Mouse (Mus musculus) natural killer cell, adult 2 months (primary cell): ENCODE results near the gene Otub1.

Experiments
- DNase-seq, 2 experiments: peaks; one replicate each; pipeline ENCODE4 v3.0.0; 2022; ENCODE audit warnings: low spot score in 2 of 2

Otub1 gene

DNA sequence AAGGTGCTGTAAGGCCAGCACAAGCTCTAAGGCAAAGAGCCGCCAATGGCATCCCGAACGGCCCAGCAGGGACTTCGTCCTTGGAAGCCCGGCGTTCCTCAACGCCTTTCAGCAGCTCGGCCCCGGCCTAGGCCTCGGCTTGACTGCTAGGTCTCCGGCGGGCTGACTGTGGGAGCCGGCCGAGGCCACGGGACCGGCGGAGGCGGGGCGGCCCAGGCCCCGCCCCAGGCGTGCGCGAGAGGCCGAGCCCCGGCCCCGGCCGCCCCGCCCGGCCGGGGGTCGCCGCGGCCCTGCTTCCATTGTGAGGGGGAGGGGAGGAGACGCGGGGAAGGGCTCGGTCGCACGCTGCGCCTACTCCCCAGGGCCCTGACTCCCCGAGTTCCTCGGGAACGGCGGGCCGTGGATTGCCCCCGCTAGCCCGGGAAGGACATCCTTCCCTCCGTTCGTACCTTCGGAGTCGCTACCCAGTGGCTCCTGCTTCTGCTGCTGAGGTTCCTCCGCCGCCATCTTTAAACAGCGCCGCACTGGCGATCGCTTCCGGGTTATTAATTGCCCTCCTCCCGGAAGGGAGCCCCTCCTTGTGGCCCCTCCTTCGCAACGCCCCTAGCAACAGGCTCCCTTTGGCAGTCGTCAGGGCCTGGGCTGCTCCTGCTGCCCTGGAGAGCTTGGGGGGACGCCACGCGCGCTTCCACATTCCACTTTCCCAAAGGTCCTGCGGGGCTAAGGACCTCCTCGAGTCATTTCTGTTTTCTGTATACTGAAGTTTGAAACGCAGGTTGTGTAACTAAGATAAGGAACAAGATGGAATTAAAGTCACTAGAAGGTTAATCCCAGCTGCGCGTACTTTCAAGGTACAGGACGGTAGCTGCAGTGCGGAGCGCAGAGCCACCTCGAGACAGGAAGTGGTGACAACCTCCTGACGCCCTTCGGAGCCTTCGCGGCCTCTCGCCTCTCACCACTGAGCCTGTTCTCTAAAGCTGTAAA, at the start of gene Otub1:
Gene Otub1, minus strand, starts transcription at position 564 of the 984 bp plus-strand sequence.
- DNase-seq, result peak; percentile 91 to 92

- no peak for DNase-seq
Observed at GRCm38 (mm10) chr19:7246021-7246420, 39.9 kb upstream of the Otub1 start.

GRCm38 (mm10) chr19:7240782-7241690, 34.9 kb upstream of the Otub1 start, which contains the start of gene Naa40:
Gene Naa40, minus strand, starts transcription at chr19:7241183.
- peak; percentile 86 to 92 for DNase-seq

GRCm38 (mm10) chr19:7240291-7240690, 34.2 kb upstream of the Otub1 start:
- peak in 1 of 2 experiments; percentile 17 for DNase-seq

GRCm38 (mm10) chr19:7239574-7239973, 33.5 kb upstream of the Otub1 start:
- no peak for DNase-seq

- DNase-seq, result no peak
Observed at GRCm38 (mm10) chr19:7236742-7237141, 30.6 kb upstream of the Otub1 start.

GRCm38 (mm10) chr19:7236011-7236410, 29.9 kb upstream of the Otub1 start:
- DNase-seq, result no peak

GRCm38 (mm10) chr19:7235461-7235860, 29.3 kb upstream of the Otub1 start:
- no peak for DNase-seq

- peak; percentile 72 to 86 for DNase-seq
Observed at GRCm38 (mm10) chr19:7234537-7235221, 28.6 kb upstream of the Otub1 start.

- peak in 1 of 2 experiments; percentile 29 for DNase-seq
Observed at GRCm38 (mm10) chr19:7226511-7226914, 20.4 kb upstream of the Otub1 start.

DNA sequence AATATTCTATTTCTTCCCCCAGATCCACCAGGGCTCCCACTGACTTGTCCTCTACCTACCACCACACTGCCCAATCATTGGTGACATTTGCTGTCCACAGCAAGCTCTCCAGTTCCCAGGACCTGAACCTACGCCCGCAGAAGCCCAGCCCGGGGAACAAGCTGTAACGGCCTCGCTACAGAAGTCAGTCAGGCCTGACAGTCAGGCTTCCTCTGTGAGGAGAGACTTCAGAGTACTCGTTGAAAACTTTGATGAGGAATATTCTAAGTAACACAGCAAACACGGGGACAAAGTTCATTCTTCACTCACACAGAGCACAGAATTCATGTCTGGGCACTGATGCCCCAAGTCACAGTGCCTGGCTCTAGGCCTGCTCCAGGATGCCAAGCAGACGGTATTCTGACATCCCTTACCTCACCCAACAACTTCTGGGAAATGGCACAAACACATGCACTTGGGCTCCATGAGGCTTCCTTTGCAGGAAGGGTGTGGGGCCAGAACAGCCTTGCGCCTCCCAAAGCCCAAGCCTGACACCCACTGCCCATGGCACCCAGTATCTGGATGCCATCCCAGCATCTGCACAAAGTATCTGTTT, 19.1 kb upstream of the Otub1 start:
- no peak for DNase-seq

DNA sequence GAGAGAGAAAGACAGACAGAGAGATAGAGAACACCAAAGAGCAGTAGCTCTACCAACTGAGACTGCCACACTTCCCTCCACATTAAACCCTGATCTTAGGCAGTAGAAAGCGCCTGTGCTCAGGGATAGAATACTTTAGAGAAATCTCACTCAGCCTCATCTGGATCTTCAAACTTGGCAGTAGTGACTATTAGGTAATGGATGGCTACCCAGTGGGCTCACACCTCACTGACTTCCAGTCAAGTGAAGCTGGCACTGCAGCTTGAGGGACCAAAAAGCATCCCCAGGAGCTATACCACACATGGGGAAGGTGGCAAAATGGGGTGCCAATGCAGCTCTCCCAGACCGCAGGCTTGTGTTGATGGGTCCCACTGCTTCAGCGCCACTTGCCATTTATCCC, 18.1 kb upstream of the Otub1 start:
- DNase-seq, result no peak

- no peak for DNase-seq
Observed at GRCm38 (mm10) chr19:7223488-7223887, 17.4 kb upstream of the Otub1 start.

DNA sequence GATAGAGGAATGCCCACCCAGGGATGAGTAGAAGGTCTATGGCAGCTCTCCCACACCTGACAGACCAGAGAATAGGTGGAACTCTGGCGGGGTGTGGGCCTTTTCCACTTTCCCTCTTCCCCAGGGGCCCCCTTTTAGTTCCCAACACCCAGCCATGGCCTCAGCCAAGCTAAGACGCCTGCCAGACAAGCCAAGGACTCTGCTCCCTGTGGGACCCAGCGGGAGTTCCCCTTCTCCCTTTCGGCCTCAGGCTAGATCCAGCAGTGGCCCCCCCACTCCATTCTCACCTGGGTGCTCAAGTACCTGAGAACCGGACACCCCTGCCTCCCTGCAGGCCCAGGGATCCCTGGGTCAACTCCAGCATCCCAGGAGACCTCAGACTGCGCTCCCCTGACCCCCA, 16.1 kb upstream of the Otub1 start:
- DNase-seq, result no peak

DNA sequence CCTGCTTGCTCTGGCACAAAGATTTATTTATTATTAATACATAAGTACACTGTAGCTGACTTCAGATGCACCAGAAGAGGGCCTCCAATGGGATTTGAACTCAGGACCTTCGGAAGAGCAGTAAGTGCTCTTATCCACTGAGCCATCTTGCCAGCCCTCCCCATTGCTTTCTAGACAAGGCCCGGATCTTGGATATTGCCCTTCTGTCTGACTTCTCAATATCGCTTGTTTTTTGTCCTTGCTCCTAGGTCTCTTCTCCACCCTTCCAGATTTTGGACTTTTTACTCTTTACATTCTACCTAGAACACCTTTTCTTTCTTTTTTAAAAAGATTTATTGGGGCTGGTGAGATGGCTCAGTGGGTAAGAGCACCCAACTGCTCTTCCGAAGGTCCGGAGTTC, 12.6 kb upstream of the Otub1 start:
- no peak for DNase-seq

GRCm38 (mm10) chr19:7217926-7218267, 11.8 kb upstream of the Otub1 start:
- no peak for DNase-seq

DNA sequence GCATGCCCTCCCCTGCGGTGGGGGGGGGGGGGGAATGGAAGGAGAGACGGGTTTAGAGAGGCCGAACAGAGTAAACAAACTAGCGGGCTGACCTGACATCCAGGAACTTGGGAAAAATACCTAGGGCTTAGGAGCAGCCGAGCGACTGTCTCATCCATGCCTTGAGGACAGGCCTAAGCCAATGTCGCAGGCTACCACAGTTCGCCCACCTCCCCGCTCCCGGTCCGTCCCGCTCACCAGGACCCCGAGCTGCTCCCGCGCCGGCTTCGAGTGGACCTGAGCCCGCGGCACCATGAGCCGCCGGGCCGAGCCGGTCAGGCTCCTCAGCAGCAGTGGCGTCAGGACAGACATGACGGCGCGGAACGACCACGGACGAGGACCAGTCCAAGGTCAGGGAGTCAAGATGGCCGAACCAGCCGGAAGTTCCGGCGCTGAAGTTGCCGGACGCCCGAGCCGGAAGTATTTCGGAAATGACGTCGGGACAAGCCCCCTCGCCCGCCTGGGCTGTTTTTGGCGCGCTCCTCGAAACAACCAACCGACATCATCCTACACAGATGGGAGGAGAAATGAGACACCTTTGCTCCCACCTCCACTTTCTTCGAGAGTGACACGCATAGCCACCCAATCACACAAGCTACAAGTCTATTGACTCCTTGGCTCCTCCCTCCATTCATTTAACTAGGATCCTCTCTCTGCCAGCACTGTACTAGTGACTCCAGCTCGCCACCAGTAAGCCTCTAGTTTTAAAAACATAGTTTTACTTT, 11.2 kb upstream of the Otub1 start, which contains the start of gene Cox8a:
Gene Cox8a, minus strand, starts transcription at position 455 of the 764 bp plus-strand sequence.
- DNase-seq, result peak; percentile 96 to 97

DNA sequence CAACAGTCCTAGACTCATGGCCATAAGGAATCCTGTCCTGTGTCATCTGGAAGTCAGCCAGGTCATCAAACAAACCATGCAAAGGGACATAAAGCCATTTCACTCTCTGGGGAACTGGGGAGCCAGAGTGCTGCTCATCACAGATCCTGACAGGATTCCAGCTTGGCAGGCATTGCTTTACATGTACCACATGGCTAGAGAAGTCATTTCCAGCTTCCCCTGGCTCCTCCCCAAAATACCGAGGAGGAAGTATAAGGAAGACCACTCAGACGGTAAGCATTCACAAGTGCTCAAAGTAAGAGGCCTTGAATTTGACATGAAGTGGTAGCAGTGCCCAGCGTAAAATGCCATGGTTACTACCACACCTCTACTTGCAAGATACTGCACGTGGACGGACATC, 8.4 kb upstream of the Otub1 start:
- no peak for DNase-seq

- no peak for DNase-seq
Observed at GRCm38 (mm10) chr19:7213010-7213409, 6.9 kb upstream of the Otub1 start.

DNA sequence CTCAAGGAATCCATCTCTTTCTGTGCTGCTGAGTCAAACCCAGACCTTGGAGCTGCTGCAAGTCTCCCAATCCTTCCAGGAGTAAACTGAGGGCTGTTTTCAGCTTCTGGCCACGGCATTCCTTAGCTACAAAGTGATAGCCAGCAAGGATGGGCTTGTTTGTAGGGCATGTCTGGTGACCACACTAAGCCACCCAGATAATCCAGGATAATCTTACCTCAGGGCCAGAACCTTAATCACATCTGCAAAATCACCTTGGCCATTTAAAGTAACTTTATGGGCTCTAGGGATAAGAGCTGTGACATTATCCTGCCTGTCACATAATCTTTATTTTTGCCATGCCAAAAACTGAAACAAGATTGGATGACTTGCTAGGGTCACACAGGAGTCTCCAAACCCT, 6.1 kb upstream of the Otub1 start:
- DNase-seq, result no peak
